15 mouse cellular contexts compared by ENCODE assay signal in genomic region chr11:35305111-35305510, GRCm38 (mm10).
A peak's percentile ranks its signal among the peaks of the same experiment; 100 is the strongest.
DNase-seq lines count a peak whose midpoint lies in the region; ATAC-seq and TF ChIP-seq lines count a peak whose summit lies in the region.
"Had no signal": no experiment of that assay in that cellular context is flagged by ENCODE, and none has a peak within 500 bp of the region (broad histone marks: within the 10 kb centered on the region; RNA-seq: fewer than 3 reads in every experiment).

No protein-coding gene starts in this region.

- TF ChIP-seq CTCF in midbrain, postnatal 0 days (IDR thresholded peaks at IDR 0.05), result no peak

- H3K4me2 ChIP-seq in kidney, embryonic 14.5 days (replicated peaks; ENCODE audit: low read depth, low read length), result no peak overlapping the region
- no peak overlapping the region for H3K4me2 ChIP-seq in midbrain, postnatal 0 days (ENCODE audit: low read depth, low read length, poor library complexity, severe bottlenecking)
- H3K4me2 ChIP-seq in midbrain, embryonic 15.5 days, result no peak overlapping the region
- H3K4me2 ChIP-seq: embryonic facial prominence, embryonic 12.5 days had no signal

- 30% methylated on average over 5 of the region's 5 CpGs for WGBS in kidney, embryonic 14.5 days
- 56% methylated on average over 5 of the region's 5 CpGs for WGBS in midbrain, postnatal 0 days
- 50% methylated on average over 5 of the region's 5 CpGs for WGBS in midbrain, embryonic 15.5 days

- no peak overlapping the region for H3K9ac ChIP-seq in kidney, embryonic 14.5 days (ENCODE audit: low read depth, low read length)
- no peak overlapping the region for H3K9ac ChIP-seq in midbrain, postnatal 0 days (replicated peaks; ENCODE audit: low read length, poor library complexity, severe bottlenecking)
- H3K9ac ChIP-seq in midbrain, embryonic 15.5 days, result no peak overlapping the region
- H3K9ac ChIP-seq: embryonic facial prominence, embryonic 12.5 days had no signal

- peak; percentile 79 for ATAC-seq in kidney, embryonic 14.5 days (ENCODE audit: low FRiP score, low TSS enrichment)
- ATAC-seq in midbrain, postnatal 0 days (ENCODE audit: low FRiP score), result no peak
- no peak for ATAC-seq in midbrain, embryonic 15.5 days (replicated peaks)
- ATAC-seq in erythroblast, adult 5-6 weeks (replicated peaks; ENCODE audit: low FRiP score, poor library complexity, severe bottlenecking), result no peak

- no peaks in the 10 kb centered on the region for H3K9me3 ChIP-seq in kidney, embryonic 14.5 days (ENCODE audit: control insufficient read depth, low read length)
- H3K9me3 ChIP-seq in midbrain, postnatal 0 days (ENCODE audit: low read length), result no peaks in the 10 kb centered on the region
- no peaks in the 10 kb centered on the region for H3K9me3 ChIP-seq in midbrain, embryonic 15.5 days
- H3K9me3 ChIP-seq: embryonic facial prominence, embryonic 12.5 days had no signal

- peak; percentile 46 to 74 for DNase-seq in adrenal gland, adult (ENCODE audit: inconsistent age in 2 of 2, low spot score in 1 of 2)
- no peak for DNase-seq in adrenal gland, adult 18-20 months (ENCODE audit: low spot score in 2 of 2)
- no peak for DNase-seq in kidney, adult 8-10 months
- peak; percentile 63 for DNase-seq in midbrain, postnatal 0 days (ENCODE audit: low spot score)
- DNase-seq in right cerebral cortex, adult 2 months (ENCODE audit: low spot score in 2 of 2), result no peak
- DNase-seq: adrenal gland, postnatal 36 days; heart, adult 2 months; lung, postnatal 14 days; spleen, adult 18-20 months; thymus, postnatal 14 days had no signal

- peaks cover 47% of the 10 kb centered on the region for H3K4me1 ChIP-seq in kidney, embryonic 14.5 days (ENCODE audit: control insufficient read depth, insufficient read depth, low read length)
- H3K4me1 ChIP-seq in midbrain, postnatal 0 days (ENCODE audit: insufficient read depth, low read length), result no peaks in the 10 kb centered on the region
- no peaks in the 10 kb centered on the region for H3K4me1 ChIP-seq in midbrain, embryonic 15.5 days

- H3K4me3 ChIP-seq in kidney, embryonic 14.5 days (ENCODE audit: low read length), result no peak overlapping the region
- H3K4me3 ChIP-seq in midbrain, postnatal 0 days (ENCODE audit: low read depth, low read length), result no peak overlapping the region
- H3K4me3 ChIP-seq in midbrain, embryonic 15.5 days, result no peak overlapping the region
- H3K4me3 ChIP-seq: embryonic facial prominence, embryonic 12.5 days; heart, adult 2 months had no signal

- H3K27me3 ChIP-seq in kidney, embryonic 14.5 days (ENCODE audit: control insufficient read depth, insufficient read depth, low read length), result no peaks in the 10 kb centered on the region
- no peaks in the 10 kb centered on the region for H3K27me3 ChIP-seq in midbrain, postnatal 0 days (ENCODE audit: insufficient read depth, low read length)
- 0 out of 2 replicates have a peak, but pooled peaks cover under 1% of the 10 kb centered on the region for H3K27me3 ChIP-seq in midbrain, embryonic 15.5 days (replicated peaks)
- H3K27me3 ChIP-seq: CH12.LX; embryonic facial prominence, embryonic 12.5 days had no signal

- no peak overlapping the region for H3K27ac ChIP-seq in kidney, embryonic 14.5 days (ENCODE audit: low read depth, low read length)
- H3K27ac ChIP-seq in midbrain, postnatal 0 days (ENCODE audit: low read depth, low read length), result no peak overlapping the region
- no peak overlapping the region for H3K27ac ChIP-seq in midbrain, embryonic 15.5 days
- H3K27ac ChIP-seq: embryonic facial prominence, embryonic 12.5 days; heart, adult 2 months had no signal

- H3K36me3 ChIP-seq in kidney, embryonic 14.5 days (ENCODE audit: control insufficient read depth, insufficient read depth, low read length), result no peaks in the 10 kb centered on the region
- H3K36me3 ChIP-seq in midbrain, postnatal 0 days (ENCODE audit: insufficient read depth, low read length), result no peaks in the 10 kb centered on the region
- H3K36me3 ChIP-seq in midbrain, embryonic 15.5 days (replicated peaks), result no peaks in the 10 kb centered on the region
- H3K36me3 ChIP-seq: embryonic facial prominence, embryonic 12.5 days had no signal

Comparison
In these comparisons a context has a peak if more than half of its experiments do, and no peak if none do; other contexts are left out.
1. DNase-seq: peak in adrenal gland, adult (2 of 2) and midbrain, postnatal 0 days (single experiment); none in adrenal gland, adult 18-20 months (0 of 2), kidney, adult 8-10 months (0 of 2) and right cerebral cortex, adult 2 months (0 of 2).